Mouse (Mus musculus): ENCODE results near the gene Wfikkn2.

- TF ChIP-seq CTCF (IDR thresholded peaks at IDR 0.05; ENCODE audit: low read depth, low read length) (no peak), POLR2A (IDR thresholded peaks at IDR 0.05; ENCODE audit: insufficient read depth, low read length) (no peak)
Observed at GRCm38 (mm10) chr11:94189579-94189978, 56.2 kb downstream of the Wfikkn2 start.
